19 mouse cellular contexts compared by ENCODE assay signal in genomic region chr12:13315081-13315480, GRCm38 (mm10).
"Had no signal": no experiment of that assay in that cellular context is flagged by ENCODE, and none has a peak within 500 bp of the region (broad histone marks: within the 10 kb centered on the region; RNA-seq: fewer than 3 reads in every experiment).

No protein-coding gene starts in this region.

- H3K4me2 ChIP-seq: lung, embryonic 14.5 days; midbrain, embryonic 12.5 days; neural tube, embryonic 13.5 days; neural tube, embryonic 15.5 days had no signal

- ATAC-seq: midbrain, embryonic 16.5 days had no signal

- H3K9me3 ChIP-seq: midbrain, embryonic 10.5 days; midbrain, embryonic 12.5 days; neural tube, embryonic 13.5 days; neural tube, embryonic 15.5 days had no signal

- DNase-seq: lung, adult 18-20 months; lung, embryonic 14.5 days; lung, postnatal 10 days; lung, postnatal 4 days; midbrain, embryonic 14.5 days; retina, postnatal 1 day; right cerebral cortex, adult 18-20 months; right cerebral cortex, postnatal 25 days; right cerebral cortex, postnatal 4 days; spleen, adult 18-20 months; thymus, adult 18-20 months; thymus, postnatal 14 days; thymus, postnatal 36 days had no signal

- H3K9ac ChIP-seq: lung, embryonic 14.5 days; midbrain, embryonic 12.5 days; neural tube, embryonic 13.5 days; neural tube, embryonic 15.5 days had no signal

- H3K27ac ChIP-seq: midbrain, embryonic 10.5 days; midbrain, embryonic 12.5 days; neural tube, embryonic 13.5 days; neural tube, embryonic 15.5 days had no signal

- H3K4me3 ChIP-seq: midbrain, embryonic 10.5 days; midbrain, embryonic 12.5 days; myocyte; neural tube, embryonic 13.5 days; neural tube, embryonic 15.5 days had no signal

- H3K4me1 ChIP-seq: midbrain, embryonic 10.5 days; midbrain, embryonic 12.5 days; neural tube, embryonic 13.5 days; neural tube, embryonic 15.5 days had no signal

- H3K27me3 ChIP-seq: midbrain, embryonic 12.5 days; neural tube, embryonic 13.5 days; neural tube, embryonic 15.5 days had no signal
